Mouse (Mus musculus): ENCODE data around the gene Olfr1214. TPM values are rescaled to one million over a fixed set of nuclear protein-coding genes. Genes with fewer than 3 reads are reported as not detected.
"Not testable (repeated sequence)": the region's sequence is repeated elsewhere in the genome, so short reads cannot be mapped to it uniquely, and the experiment has no call there.

Gene Olfr1214
- polyA plus RNA-seq (2014; fragmentation: Nextera tagmentation; extraction: Ambion mirVana) = not detected in 2 replicates

GRCm38 (mm10) chr2:88992553-88992952 is at the start of gene Olfr1214:
TSS of gene Olfr1214 (minus strand) at chr2:88992653.
- Histone ChIP-seq H3K9ac (ENCODE audit: low read depth, low read length) (no peak within 1 kb of the TSS), H3K27me3 (ENCODE audit: control insufficient read depth, insufficient read depth, low read length) (no peaks in the 10 kb centered on the region)
- 69% methylated on average over 1 of the region's 1 CpGs for WGBS (ENCODE audit: insufficient replicate concordance)

GRCm38 (mm10) chr2:89031965-89032364 is 39.5 kb upstream of the Olfr1214 start, which contains the start of gene Olfr1217:
TSS of gene Olfr1217 (minus strand) at chr2:89032065.
- 67% methylated on average over 2 of the region's 2 CpGs for WGBS (ENCODE audit: insufficient replicate concordance)
- Histone ChIP-seq H3K4me1 (ENCODE audit: control insufficient read depth, insufficient read depth, low read length) (no peaks in the 10 kb centered on the region), H3K27ac (ENCODE audit: low read depth, low read length) (no peak within 1 kb of the TSS), H3K9me3 (replicated peaks; ENCODE audit: control insufficient read depth, low read length) (no peaks in the 10 kb centered on the region), H3K27me3 (ENCODE audit: control insufficient read depth, insufficient read depth, low read length) (no peaks in the 10 kb centered on the region), H3K36me3 (ENCODE audit: control insufficient read depth, insufficient read depth, low read length) (no peaks in the 10 kb centered on the region), H3K4me3 (ENCODE audit: low read depth, low read length) (no peak within 1 kb of the TSS), H3K4me2 (no peak within 1 kb of the TSS), H3K9ac (ENCODE audit: low read depth, low read length) (no peak within 1 kb of the TSS)
- ATAC-seq (replicated peaks; ENCODE audit: insufficient number of reproducible peaks, low FRiP score, low TSS enrichment) = no peak

More at GRCm38 (mm10) chr2:88992553-88992952, at the start of gene Olfr1214:
- Histone ChIP-seq H3K9me3 (replicated peaks; ENCODE audit: control insufficient read depth, low read length) (no peaks in the 10 kb centered on the region), H3K27ac (ENCODE audit: low read depth, low read length) (no peak within 1 kb of the TSS), H3K4me2 (no peak within 1 kb of the TSS), H3K4me3 (ENCODE audit: low read depth, low read length) (no peak within 1 kb of the TSS), H3K36me3 (ENCODE audit: control insufficient read depth, insufficient read depth, low read length) (no peaks in the 10 kb centered on the region), H3K4me1 (ENCODE audit: control insufficient read depth, insufficient read depth, low read length) (no peaks in the 10 kb centered on the region)
- no peak for ATAC-seq (replicated peaks; ENCODE audit: insufficient number of reproducible peaks, low FRiP score, low TSS enrichment)

GRCm38 (mm10) chr2:89021436-89021835 is 29.0 kb upstream of the Olfr1214 start:
- not testable (repeated sequence) for H3K4me2 ChIP-seq; H3K4me3 ChIP-seq (ENCODE audit: low read depth, low read length); H3K36me3 ChIP-seq (ENCODE audit: control insufficient read depth, insufficient read depth, low read length); ATAC-seq (replicated peaks; ENCODE audit: insufficient number of reproducible peaks, low FRiP score, low TSS enrichment); H3K4me1 ChIP-seq (ENCODE audit: control insufficient read depth, insufficient read depth, low read length); H3K27me3 ChIP-seq (ENCODE audit: control insufficient read depth, insufficient read depth, low read length); H3K9ac ChIP-seq (ENCODE audit: low read depth, low read length); H3K27ac ChIP-seq (ENCODE audit: low read depth, low read length); H3K9me3 ChIP-seq (replicated peaks; ENCODE audit: control insufficient read depth, low read length)
- 65% methylated on average over 3 of the region's 3 CpGs for WGBS (ENCODE audit: insufficient replicate concordance)

- H3K4me1 ChIP-seq (ENCODE audit: control insufficient read depth, insufficient read depth, low read length) = no peaks in the 10 kb centered on the region
- H3K27ac ChIP-seq (ENCODE audit: low read depth, low read length) = no peak within 1 kb of the TSS
- no peak within 1 kb of the TSS for H3K4me2 ChIP-seq
- H3K4me3 ChIP-seq (ENCODE audit: low read depth, low read length) = no peak within 1 kb of the TSS
- no peaks in the 10 kb centered on the region for H3K9me3 ChIP-seq (replicated peaks; ENCODE audit: control insufficient read depth, low read length)
- H3K36me3 ChIP-seq (ENCODE audit: control insufficient read depth, insufficient read depth, low read length) = no peaks in the 10 kb centered on the region
- no peak for ATAC-seq (replicated peaks; ENCODE audit: insufficient number of reproducible peaks, low FRiP score, low TSS enrichment)
- H3K9ac ChIP-seq (ENCODE audit: low read depth, low read length) = no peak within 1 kb of the TSS
- 70% methylated on average over 1 of the region's 1 CpGs for WGBS (ENCODE audit: insufficient replicate concordance)
- no peaks in the 10 kb centered on the region for H3K27me3 ChIP-seq (ENCODE audit: control insufficient read depth, insufficient read depth, low read length)
Measured at GRCm38 (mm10) chr2:89018240-89018639, 25.8 kb upstream of the Olfr1214 start, which contains the start of gene Olfr1216. TSS of gene Olfr1216 (minus strand) at chr2:89018340.

- no peak for ATAC-seq (replicated peaks; ENCODE audit: insufficient number of reproducible peaks, low FRiP score, low TSS enrichment)
- Histone ChIP-seq H3K27me3 (ENCODE audit: control insufficient read depth, insufficient read depth, low read length) (no peaks in the 10 kb centered on the region), H3K4me1 (ENCODE audit: control insufficient read depth, insufficient read depth, low read length) (no peaks in the 10 kb centered on the region), H3K9me3 (replicated peaks; ENCODE audit: control insufficient read depth, low read length) (no peaks in the 10 kb centered on the region), H3K4me3 (ENCODE audit: low read depth, low read length) (no peak within 1 kb of the TSS), H3K4me2 (no peak within 1 kb of the TSS), H3K9ac (ENCODE audit: low read depth, low read length) (no peak within 1 kb of the TSS), H3K27ac (ENCODE audit: low read depth, low read length) (no peak within 1 kb of the TSS), H3K36me3 (ENCODE audit: control insufficient read depth, insufficient read depth, low read length) (no peaks in the 10 kb centered on the region)
- 73% methylated on average over 2 of the region's 2 CpGs for WGBS (ENCODE audit: insufficient replicate concordance)
Measured at GRCm38 (mm10) chr2:89006873-89007272, 14.4 kb upstream of the Olfr1214 start, which contains the start of gene Olfr1215. TSS of gene Olfr1215 (minus strand) at chr2:89006973.

GRCm38 (mm10) chr2:88980181-88980580 is 12.3 kb downstream of the Olfr1214 start, which contains the start of gene Gm13762:
TSS of gene Gm13762 (minus strand) at chr2:88980281.
- 78% methylated on average over 1 of the region's 1 CpGs for WGBS (ENCODE audit: insufficient replicate concordance)
- H3K36me3 ChIP-seq (ENCODE audit: control insufficient read depth, insufficient read depth, low read length) = no peaks in the 10 kb centered on the region
- no peaks in the 10 kb centered on the region for H3K9me3 ChIP-seq (replicated peaks; ENCODE audit: control insufficient read depth, low read length)
- no peak within 1 kb of the TSS for H3K9ac ChIP-seq (ENCODE audit: low read depth, low read length)
- H3K27me3 ChIP-seq (ENCODE audit: control insufficient read depth, insufficient read depth, low read length) = no peaks in the 10 kb centered on the region
- H3K4me2 ChIP-seq = no peak within 1 kb of the TSS
- no peak for ATAC-seq (replicated peaks; ENCODE audit: insufficient number of reproducible peaks, low FRiP score, low TSS enrichment)
- H3K4me1 ChIP-seq (ENCODE audit: control insufficient read depth, insufficient read depth, low read length) = no peaks in the 10 kb centered on the region
- no peak within 1 kb of the TSS for H3K27ac ChIP-seq (ENCODE audit: low read depth, low read length)
- no peak within 1 kb of the TSS for H3K4me3 ChIP-seq (ENCODE audit: low read depth, low read length)

GRCm38 (mm10) chr2:88953669-88954068 is 38.8 kb downstream of the Olfr1214 start, which contains the start of gene Olfr1212:
TSS of gene Olfr1212 (plus strand) at chr2:88953969.
- Histone ChIP-seq H3K4me2 (no peak within 1 kb of the TSS), H3K27ac (ENCODE audit: low read depth, low read length) (no peak within 1 kb of the TSS), H3K36me3 (ENCODE audit: control insufficient read depth, insufficient read depth, low read length) (no peaks in the 10 kb centered on the region), H3K27me3 (ENCODE audit: control insufficient read depth, insufficient read depth, low read length) (no peaks in the 10 kb centered on the region), H3K9ac (ENCODE audit: low read depth, low read length) (no peak within 1 kb of the TSS), H3K9me3 (replicated peaks; ENCODE audit: control insufficient read depth, low read length) (no peaks in the 10 kb centered on the region; the same call in 1 of the 2 replicates), H3K4me1 (ENCODE audit: control insufficient read depth, insufficient read depth, low read length) (no peaks in the 10 kb centered on the region), H3K4me3 (ENCODE audit: low read depth, low read length) (no peak within 1 kb of the TSS)
- ATAC-seq (replicated peaks; ENCODE audit: insufficient number of reproducible peaks, low FRiP score, low TSS enrichment) = no peak

- Histone ChIP-seq H3K36me3 (ENCODE audit: control insufficient read depth, insufficient read depth, low read length) (no peaks in the 10 kb centered on the region), H3K9ac (ENCODE audit: low read depth, low read length) (no peak within 1 kb of the TSS), H3K4me2 (no peak within 1 kb of the TSS), H3K4me1 (ENCODE audit: control insufficient read depth, insufficient read depth, low read length) (no peaks in the 10 kb centered on the region), H3K27me3 (ENCODE audit: control insufficient read depth, insufficient read depth, low read length) (no peaks in the 10 kb centered on the region), H3K4me3 (ENCODE audit: low read depth, low read length) (no peak within 1 kb of the TSS), H3K27ac (ENCODE audit: low read depth, low read length) (no peak within 1 kb of the TSS), H3K9me3 (replicated peaks; ENCODE audit: control insufficient read depth, low read length) (no peaks in the 10 kb centered on the region)
- WGBS (ENCODE audit: insufficient replicate concordance) = 83% methylated on average over 1 of the region's 1 CpGs
- no peak for ATAC-seq (replicated peaks; ENCODE audit: insufficient number of reproducible peaks, low FRiP score, low TSS enrichment)
Measured at GRCm38 (mm10) chr2:88938011-88938410, 54.4 kb downstream of the Olfr1214 start, which contains the start of gene Olfr1211. TSS of gene Olfr1211 (minus strand) at chr2:88938111.

All from heart, embryonic 11.5 days (tissue).